Mouse (Mus musculus): ENCODE results near the gene Atl3.

Atl3 gene

DNA sequence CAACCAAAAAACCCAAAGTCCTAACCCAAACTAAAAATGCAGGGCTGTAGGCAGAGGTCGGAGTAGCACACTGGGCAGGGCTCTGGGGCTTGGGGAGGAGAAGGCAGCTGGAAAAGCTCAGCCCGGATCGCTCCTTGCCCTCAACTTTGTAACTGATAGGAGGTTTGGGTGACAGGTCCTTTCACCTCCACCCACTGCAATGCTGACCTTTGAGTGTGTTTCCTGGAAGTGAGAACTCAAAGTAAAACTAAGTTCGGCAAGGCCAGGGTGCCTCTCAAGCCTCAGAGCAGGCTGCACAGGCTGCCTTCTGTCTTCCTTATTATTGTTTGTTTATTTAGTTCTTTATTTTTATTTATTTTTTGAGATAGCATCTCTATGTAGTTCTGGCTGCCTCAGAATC is 66.1 kb downstream of the Atl3 start:
- DNase-seq (ENCODE audit: low read depth, low spot score), result no peak

DNA sequence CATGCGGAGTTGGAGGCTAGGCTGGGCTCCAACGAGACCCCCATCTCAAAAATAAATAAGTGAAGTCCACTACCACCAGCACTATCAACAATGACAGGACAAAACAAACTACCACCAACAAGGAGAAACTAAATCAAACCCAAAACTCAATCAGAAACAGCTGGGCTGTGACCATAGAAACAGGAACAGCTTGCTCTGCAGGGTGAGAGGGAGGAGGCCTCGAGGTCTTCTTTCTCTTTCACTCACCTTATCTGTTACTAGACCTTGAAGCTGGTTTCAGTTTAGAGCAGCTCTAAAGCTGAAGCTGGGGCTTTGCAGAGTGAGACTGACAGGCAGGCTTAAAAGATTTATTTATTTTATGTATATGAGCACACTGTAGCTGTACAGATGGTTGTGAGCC is 67.6 kb downstream of the Atl3 start:
- no peak for DNase-seq (ENCODE audit: low read depth, low spot score)

DNA sequence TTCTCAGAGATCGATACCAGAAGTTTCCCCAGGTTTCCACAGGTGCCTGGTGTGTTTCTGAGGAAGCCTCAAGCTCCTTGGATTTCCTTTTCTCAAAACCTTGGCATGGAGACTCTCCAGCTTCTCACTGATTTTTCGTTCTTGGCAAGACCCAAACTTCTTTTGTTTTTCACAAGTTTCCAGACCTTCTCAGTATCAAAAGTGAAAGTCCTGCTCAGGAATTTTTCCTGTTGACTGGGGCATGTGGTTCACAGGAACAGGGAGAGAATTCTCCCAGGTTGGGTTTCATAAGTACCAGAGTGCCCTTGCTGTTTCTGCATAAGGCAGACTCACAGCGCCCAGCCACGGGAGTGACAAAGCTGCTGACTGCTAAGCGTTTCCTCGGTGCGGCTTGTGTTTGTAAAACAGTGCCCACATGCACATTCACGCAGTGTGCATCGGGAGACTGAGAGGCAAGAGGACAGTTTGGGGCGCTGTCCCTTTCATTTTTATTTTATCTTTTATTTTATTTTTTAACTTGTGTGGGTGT is 68.8 kb downstream of the Atl3 start:
- DNase-seq (ENCODE audit: low read depth, low spot score), result no peak

GRCm38 (mm10) chr19:7563676-7564075 is 69.8 kb downstream of the Atl3 start:
- DNase-seq (ENCODE audit: low read depth, low spot score), result no peak

DNA sequence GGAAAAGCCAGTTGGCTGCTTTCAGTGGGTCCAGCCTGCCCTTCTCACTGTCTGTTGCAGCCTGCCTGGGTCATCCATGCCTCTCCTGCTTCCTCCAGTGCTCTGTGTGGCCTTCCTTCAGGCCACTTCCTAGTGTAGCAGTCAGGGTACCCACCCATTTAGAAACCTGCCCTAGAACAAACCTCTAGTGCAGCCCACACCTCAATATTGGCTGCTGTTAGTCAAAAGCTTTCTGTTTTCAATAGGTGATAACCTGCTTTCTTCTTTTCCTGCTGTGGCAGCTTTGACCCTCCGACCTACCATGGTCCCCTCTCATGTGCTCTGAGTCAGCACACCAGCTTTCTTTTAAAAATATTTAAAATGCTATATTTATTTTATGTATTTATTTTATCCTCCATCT is 70.6 kb downstream of the Atl3 start:
- no peak for DNase-seq (ENCODE audit: low read depth, low spot score)

DNA sequence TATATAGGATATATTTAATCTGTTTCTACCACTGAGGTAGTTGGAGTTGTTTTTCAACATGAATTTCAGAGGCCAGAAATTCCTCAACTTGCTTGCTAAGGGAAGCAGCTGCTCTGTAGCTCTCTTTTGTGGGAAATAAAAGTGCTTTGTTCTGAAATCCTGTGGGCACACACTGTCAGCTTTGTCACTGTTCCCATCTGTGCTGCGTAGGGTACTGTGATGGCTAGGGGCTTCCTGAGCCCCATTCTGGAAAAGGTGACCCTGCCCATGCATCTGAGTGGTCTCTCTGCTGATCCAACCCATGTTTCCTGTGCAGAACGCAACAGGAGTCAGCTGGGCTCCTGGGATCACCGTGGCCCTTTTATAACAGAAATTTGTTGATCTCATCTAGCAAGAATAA is 73.0 kb downstream of the Atl3 start:
- peak; percentile 58 for DNase-seq (ENCODE audit: low read depth, low spot score)

GRCm38 (mm10) chr19:7568364-7568763 is 74.5 kb downstream of the Atl3 start:
- DNase-seq (ENCODE audit: low read depth, low spot score), result no peak

GRCm38 (mm10) chr19:7569650-7570049 is 75.8 kb downstream of the Atl3 start:
- DNase-seq (ENCODE audit: low read depth, low spot score), result no peak

DNA sequence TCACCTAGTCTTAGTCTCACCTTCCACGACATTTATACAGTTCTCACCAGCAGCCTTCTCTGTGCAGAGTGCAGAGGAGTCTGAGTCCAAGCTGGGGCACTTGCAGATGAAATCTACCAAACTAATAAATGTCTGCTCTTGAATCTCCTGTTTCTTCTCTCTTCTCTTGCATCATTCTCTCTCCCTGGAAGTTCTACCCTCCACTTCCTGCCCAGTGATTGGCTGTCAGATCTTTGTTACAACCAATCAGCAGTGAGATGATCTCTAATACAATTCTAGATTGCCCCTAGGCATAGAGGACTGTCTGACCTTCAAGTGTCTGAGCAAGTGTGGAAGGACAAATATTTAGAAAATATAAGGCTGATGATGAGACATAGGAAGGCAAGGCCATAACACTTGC is 82.3 kb downstream of the Atl3 start:
- DNase-seq (ENCODE audit: low read depth, low spot score), result no peak

GRCm38 (mm10) chr19:7577710-7578109 is 83.9 kb downstream of the Atl3 start:
- DNase-seq (ENCODE audit: low read depth, low spot score), result no peak

DNA sequence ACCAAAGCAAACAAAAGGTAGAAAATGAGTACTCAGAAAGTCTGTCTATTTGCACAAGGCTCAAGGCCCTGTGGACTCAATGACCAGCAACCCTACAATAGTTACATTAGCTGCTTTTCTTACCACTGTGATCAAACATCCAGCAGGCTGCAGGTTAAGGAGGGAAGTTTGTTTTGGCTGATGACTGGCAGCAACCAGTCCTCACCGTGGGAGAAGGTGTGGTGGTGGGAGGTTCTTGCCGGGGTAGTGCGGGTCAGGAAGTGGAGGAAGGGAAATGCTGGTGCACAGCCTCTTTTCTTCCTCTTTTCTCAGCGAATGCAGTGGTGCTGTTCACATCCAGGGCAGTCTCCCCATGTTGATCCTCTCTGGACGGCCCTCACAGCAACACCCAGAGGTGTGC is 87.2 kb downstream of the Atl3 start:
- no peak for DNase-seq (ENCODE audit: low read depth, low spot score)

- DNase-seq (ENCODE audit: low read depth, low spot score), result no peak
Observed at GRCm38 (mm10) chr19:7583101-7583500, 89.3 kb downstream of the Atl3 start.

GRCm38 (mm10) chr19:7583599-7583998 is 89.8 kb downstream of the Atl3 start:
- DNase-seq (ENCODE audit: low read depth, low spot score), result no peak

GRCm38 (mm10) chr19:7585279-7585678 is 91.4 kb downstream of the Atl3 start:
- no peak for DNase-seq (ENCODE audit: low read depth, low spot score)

DNA sequence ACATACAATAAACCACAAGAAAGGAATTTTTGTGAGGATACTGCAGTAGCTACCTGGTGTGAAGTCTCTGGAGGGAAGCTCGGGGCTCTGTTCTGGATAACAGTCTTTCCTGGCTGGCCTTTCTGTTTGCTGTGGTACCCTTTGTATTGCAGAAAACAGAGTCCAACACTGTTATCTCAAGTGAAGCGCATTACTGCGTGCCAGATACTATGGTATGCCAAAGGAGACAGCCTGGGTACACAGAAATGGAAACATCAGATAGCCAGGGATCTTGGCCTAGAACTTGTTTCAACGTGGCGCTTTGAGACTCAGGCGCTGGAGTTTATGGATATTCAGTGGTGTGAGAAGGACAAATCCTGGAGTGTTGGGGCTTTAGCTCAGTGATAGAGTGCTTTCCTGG is 91.9 kb downstream of the Atl3 start:
- DNase-seq (ENCODE audit: low read depth, low spot score), result no peak
